Mouse (Mus musculus): ENCODE measurements around the gene Mfsd14a.

DNA sequence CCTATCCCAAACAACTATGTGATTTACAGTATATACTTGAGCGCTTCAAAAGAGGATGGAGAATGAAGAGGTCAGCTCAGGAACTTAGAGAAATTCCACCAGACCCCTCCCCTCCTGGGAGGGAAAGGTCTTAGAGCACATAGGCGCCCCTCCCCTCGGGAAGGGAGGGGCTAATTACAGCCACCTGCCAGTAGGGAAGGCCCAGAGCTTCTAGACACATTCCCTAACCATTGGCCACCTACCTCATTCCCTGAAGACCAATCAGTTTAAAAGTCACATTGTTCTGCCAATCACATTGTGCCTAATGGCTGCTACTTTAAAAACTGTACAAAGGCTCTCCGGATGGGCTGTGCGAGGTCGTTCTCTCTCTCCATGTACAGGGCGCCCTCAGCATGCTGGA is 39.8 kb downstream of the Mfsd14a start:
- TF ChIP-seq POLR2A (IDR thresholded peaks at IDR 0.05; ENCODE audit: insufficient read length, low read depth) (no peak), REST (IDR thresholded peaks at IDR 0.05; ENCODE audit: insufficient read depth, insufficient read length) (no peak)

Data from myocyte (in vitro differentiated cells).